Mouse (Mus musculus) MEL (cell line): ENCODE data around the gene Hpd.

Experiments used
- CTCF ChIP-seq, 3 experiments: IDR thresholded peaks in 2 of 3; conservative IDR thresholded peaks in 1 of 3; 2 replicates each; pipeline ENCODE4 v1.5.1; 2011 to 2012; ENCODE audit warnings: low read length in 3 of 3, low read depth in 2 of 3, mild to moderate bottlenecking in 2 of 3, improper control_type of control experiment in 1 of 3, inconsistent platforms in 1 of 3, mixed read lengths in 1 of 3, moderate library complexity in 1 of 3; ENCODE audit not compliant: control insufficient read depth in 1 of 3, insufficient read depth in 1 of 3, poor library complexity in 1 of 3, severe bottlenecking in 1 of 3
- EP300 ChIP-seq, 2 experiments: IDR thresholded peaks; 2 replicates each; pipeline ENCODE4 v1.6.1; 2011; ENCODE audit warnings: improper control_type of control experiment in 2 of 2, low read length in 2 of 2, low read depth in 1 of 2, mild to moderate bottlenecking in 1 of 2
- NELFE ChIP-seq: IDR thresholded peaks from 2 replicates; pipeline ENCODE4 v1.6.1; 2011; ENCODE audit warnings: low read depth, low read length, improper control_type of control experiment
- POLR2AphosphoS5 ChIP-seq: IDR thresholded peaks from 2 replicates; pipeline ENCODE4 v1.6.1; 2012; ENCODE audit warnings: low read depth, borderline replicate concordance, mild to moderate bottlenecking, inconsistent platforms, low read length, moderate library complexity, mixed read lengths

DNA sequence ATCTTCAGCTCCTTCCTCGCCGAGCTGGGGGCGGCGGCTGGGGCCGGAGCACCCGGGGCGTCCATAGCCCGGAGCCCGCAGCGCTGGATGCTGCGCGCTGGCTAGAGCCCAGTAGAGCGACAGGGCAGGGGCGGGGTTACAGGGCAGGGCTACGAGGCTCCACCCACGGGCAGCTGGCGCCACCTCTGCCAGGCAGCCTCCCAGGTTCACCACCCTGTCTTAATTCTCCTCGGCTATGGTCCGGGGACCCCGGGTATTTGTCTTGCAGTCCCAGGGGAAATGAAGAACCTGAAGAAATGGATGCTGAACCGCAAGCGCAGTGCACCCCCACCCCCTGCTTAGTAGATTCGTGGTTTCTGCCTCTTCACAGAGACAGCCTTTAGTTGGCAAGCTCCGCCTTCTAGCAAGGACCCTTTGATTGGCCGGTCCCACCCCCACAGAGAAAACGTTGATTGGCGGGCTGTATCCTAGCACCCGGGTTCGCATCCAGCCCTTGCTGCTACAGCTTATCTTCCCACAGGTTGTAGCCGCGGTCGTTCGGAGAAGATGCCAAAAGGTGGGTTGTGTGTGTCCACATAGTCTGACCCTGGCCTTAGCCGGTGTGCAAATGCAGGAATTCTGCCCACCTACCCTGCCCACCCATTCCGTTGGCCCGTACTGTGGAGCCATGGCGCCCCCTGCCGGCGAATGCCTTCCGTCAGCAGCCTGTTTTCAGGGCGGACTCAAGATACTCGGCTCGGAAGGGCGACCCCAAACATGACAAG lies 50.0 kb downstream of the Hpd start, which contains the start of gene Rhof:
- peak; percentile 80 to 93 (median 86) for TF ChIP-seq CTCF (IDR thresholded peaks at IDR 0.05 in 2 of 3, conservative IDR thresholded peaks at IDR 0.05 in 1 of 3; ENCODE audit: control insufficient read depth in 1 of 3, insufficient read depth in 1 of 3, low read depth in 2 of 3, low read length in 3 of 3, poor library complexity in 1 of 3, severe bottlenecking in 1 of 3)
- no peak for TF ChIP-seq EP300 (IDR thresholded peaks at IDR 0.05; ENCODE audit: low read depth in 1 of 2, low read length in 2 of 2)
- no peak for TF ChIP-seq POLR2AphosphoS5
- TF ChIP-seq NELFE = no peak
